Mouse (Mus musculus) forebrain, embryonic 16.5 days (tissue): Measurements from ENCODE around the gene Lctl. TPM values are rescaled to one million over a fixed set of nuclear protein-coding genes. Genes with fewer than 3 reads are reported as not detected.
"Not testable (repeated sequence)": the region's sequence is repeated elsewhere in the genome, so short reads cannot be mapped to it uniquely, and the experiment has no call there.

Experiments used
- ATAC-seq: fragments of 200-750 bp; cut with Nextera tagmentation; 2 replicates; pipeline ENCODE4 v1.8.0; 2017; ENCODE audit warnings: mild to moderate bottlenecking, moderate library complexity
- H3K27ac ChIP-seq: fragments of 300-500 bp; sonication (generic); 2 replicates; pipeline ENCODE4 v1.5.1; 2014; ENCODE audit warnings: low read length, control low read depth
- H3K27me3 ChIP-seq: fragments of 300-500 bp; sonication (generic); replicated peaks from 2 replicates; pipeline ENCODE4 v1.6.1; 2014; ENCODE audit warnings: low read length; ENCODE audit not compliant: control insufficient read depth, insufficient read depth
- H3K36me3 ChIP-seq: fragments of 300-500 bp; sonication (generic); 2 replicates; pipeline ENCODE4 v1.6.1; 2014; ENCODE audit not compliant: control insufficient read depth, insufficient read depth
- H3K4me1 ChIP-seq: fragments of 300-500 bp; sonication (generic); replicated peaks from 2 replicates; pipeline ENCODE4 v1.6.1; 2014; ENCODE audit warnings: low read length; ENCODE audit not compliant: control insufficient read depth, insufficient read depth
- H3K4me2 ChIP-seq: fragments of 300-500 bp; sonication (generic); 2 replicates; pipeline ENCODE4 v1.6.1; 2014; ENCODE audit warnings: mild to moderate bottlenecking, low read length, control low read depth
- H3K4me3 ChIP-seq: fragments of 300-500 bp; sonication (generic); replicated peaks from 2 replicates; pipeline ENCODE4 v1.5.1; 2014; ENCODE audit warnings: mild to moderate bottlenecking, low read length, control low read depth
- H3K9ac ChIP-seq: fragments of 300-500 bp; sonication (generic); replicated peaks from 2 replicates; pipeline ENCODE4 v1.6.1; 2014; ENCODE audit warnings: low read depth, low read length, control low read depth
- H3K9me3 ChIP-seq: fragments of 300-500 bp; sonication (generic); 2 replicates; pipeline ENCODE4 v1.6.1; 2016; ENCODE audit warnings: low read length; ENCODE audit not compliant: control insufficient read depth
- WGBS: fragments of 180-500 bp; shearing (Covaris S2); extraction: QIAGEN DNeasy Blood & Tissue Kit; methylation state at CpG from one replicate; pipeline ENCODE4 v1.1.7; 2014; 5-methylcytosine and 5-hydroxymethylcytosine counted together
- polyA plus RNA-seq: library from polyadenylated mRNA; unstranded; fragments of >200 nt; fragmentation: Nextera tagmentation; extraction: Ambion mirVana; gene quantifications from 2 replicates; pipeline ENCODE4 v1.2.1, GENCODE M21; 2015

Gene Lctl
- polyA plus RNA-seq, 1 experiment from 2014 or later, result not detected

- Histone ChIP-seq H3K4me2 (no peak overlapping the region), H3K4me1 (no peaks in the 10 kb centered on the region), H3K4me3 (no peak overlapping the region), H3K9ac (no peak overlapping the region), H3K36me3 (no peaks in the 10 kb centered on the region), H3K27ac (no peak overlapping the region), H3K9me3 (no peaks in the 10 kb centered on the region), H3K27me3 (no peaks in the 10 kb centered on the region)
- ATAC-seq, result no peak
- WGBS, result 87% methylated on average over 6 of the region's 6 CpGs
Measured at GRCm38 (mm10) chr9:64105301-64105700, 11.6 kb upstream of the Lctl start.

GRCm38 (mm10) chr9:64110502-64110901, 6.4 kb upstream of the Lctl start:
- no peak for ATAC-seq
- Histone ChIP-seq H3K4me2 (no peak overlapping the region), H3K4me3 (no peak overlapping the region), H3K4me1 (no peaks in the 10 kb centered on the region), H3K27ac (no peak overlapping the region), H3K9ac (no peak overlapping the region), H3K36me3 (no peaks in the 10 kb centered on the region), H3K9me3 (no peaks in the 10 kb centered on the region), H3K27me3 (no peaks in the 10 kb centered on the region)
- 97% methylated on average over 16 of the region's 16 CpGs for WGBS

GRCm38 (mm10) chr9:64114646-64115045, 2.3 kb upstream of the Lctl start:
- Histone ChIP-seq H3K9me3 (no peaks in the 10 kb centered on the region), H3K4me3 (no peak overlapping the region), H3K9ac (no peak overlapping the region), H3K4me1 (no peaks in the 10 kb centered on the region), H3K27me3 (no peaks in the 10 kb centered on the region), H3K4me2 (no peak overlapping the region), H3K27ac (no peak overlapping the region), H3K36me3 (no peaks in the 10 kb centered on the region)
- 59% methylated on average over 2 of the region's 2 CpGs for WGBS
- ATAC-seq, result no peak

GRCm38 (mm10) chr9:64115756-64116155, 1.2 kb upstream of the Lctl start:
- Histone ChIP-seq H3K9me3 (no peaks in the 10 kb centered on the region), H3K27me3 (no peaks in the 10 kb centered on the region), H3K4me1 (no peaks in the 10 kb centered on the region), H3K9ac (no peak overlapping the region), H3K36me3 (no peaks in the 10 kb centered on the region), H3K27ac (no peak overlapping the region), H3K4me3 (no peak overlapping the region), H3K4me2 (no peak overlapping the region)
- no peak for ATAC-seq
- WGBS, result 90% methylated on average over 6 of the region's 6 CpGs

GRCm38 (mm10) chr9:64119898-64120297, 3.0 kb downstream of the Lctl start:
- Histone ChIP-seq H3K4me1 (no peaks in the 10 kb centered on the region), H3K4me3 (no peak overlapping the region), H3K9me3 (no peaks in the 10 kb centered on the region), H3K9ac (no peak overlapping the region), H3K36me3 (no peaks in the 10 kb centered on the region), H3K27ac (no peak overlapping the region), H3K27me3 (no peaks in the 10 kb centered on the region), H3K4me2 (no peak overlapping the region)
- ATAC-seq, result no peak
- WGBS, result 31% methylated on average over 8 of the region's 8 CpGs

GRCm38 (mm10) chr9:64120584-64121277, 3.8 kb downstream of the Lctl start:
- Histone ChIP-seq H3K9me3 (no peaks in the 10 kb centered on the region), H3K36me3 (no peaks in the 10 kb centered on the region), H3K4me1 (no peaks in the 10 kb centered on the region), H3K4me3 (no peak overlapping the region), H3K4me2 (no peak overlapping the region), H3K9ac (no peak overlapping the region), H3K27ac (no peak overlapping the region), H3K27me3 (no peaks in the 10 kb centered on the region)
- 43% methylated on average over 11 of the region's 11 CpGs for WGBS
- ATAC-seq, result no peak

- Histone ChIP-seq H3K4me3 (no peak overlapping the region), H3K36me3 (no peaks in the 10 kb centered on the region), H3K4me2 (no peak overlapping the region), H3K9ac (no peak overlapping the region), H3K27ac (no peak overlapping the region), H3K27me3 (no peaks in the 10 kb centered on the region), H3K4me1 (no peaks in the 10 kb centered on the region), H3K9me3 (no peaks in the 10 kb centered on the region)
- 94% methylated on average over 10 of the region's 10 CpGs for WGBS
- no peak for ATAC-seq
Measured at GRCm38 (mm10) chr9:64122601-64123000, 5.7 kb downstream of the Lctl start.

- not testable (repeated sequence) for H3K4me3 ChIP-seq, H3K36me3 ChIP-seq, H3K4me2 ChIP-seq, H3K27me3 ChIP-seq, H3K9ac ChIP-seq, H3K27ac ChIP-seq, H3K9me3 ChIP-seq, ATAC-seq, H3K4me1 ChIP-seq
- 67% methylated on average over 3 of the region's 3 CpGs for WGBS
Measured at GRCm38 (mm10) chr9:64124846-64125245, 7.9 kb downstream of the Lctl start.

- Histone ChIP-seq H3K9ac (no peak overlapping the region), H3K9me3 (no peaks in the 10 kb centered on the region), H3K4me1 (no peaks in the 10 kb centered on the region), H3K27ac (no peak overlapping the region), H3K27me3 (no peaks in the 10 kb centered on the region), H3K36me3 (no peaks in the 10 kb centered on the region), H3K4me2 (no peak overlapping the region), H3K4me3 (no peak overlapping the region)
- WGBS, result 70% methylated on average over 3 of the region's 3 CpGs
- no peak for ATAC-seq
Measured at GRCm38 (mm10) chr9:64125307-64125706, 8.4 kb downstream of the Lctl start.

- Histone ChIP-seq H3K27ac (no peak overlapping the region), H3K4me1 (no peaks in the 10 kb centered on the region), H3K4me3 (no peak overlapping the region), H3K4me2 (no peak overlapping the region), H3K9ac (no peak overlapping the region), H3K27me3 (no peaks in the 10 kb centered on the region), H3K36me3 (no peaks in the 10 kb centered on the region), H3K9me3 (no peaks in the 10 kb centered on the region)
- ATAC-seq, result no peak
- 71% methylated on average over 12 of the region's 12 CpGs for WGBS
Measured at GRCm38 (mm10) chr9:64126121-64126520, 9.2 kb downstream of the Lctl start.
